In the genomic region with DNA sequence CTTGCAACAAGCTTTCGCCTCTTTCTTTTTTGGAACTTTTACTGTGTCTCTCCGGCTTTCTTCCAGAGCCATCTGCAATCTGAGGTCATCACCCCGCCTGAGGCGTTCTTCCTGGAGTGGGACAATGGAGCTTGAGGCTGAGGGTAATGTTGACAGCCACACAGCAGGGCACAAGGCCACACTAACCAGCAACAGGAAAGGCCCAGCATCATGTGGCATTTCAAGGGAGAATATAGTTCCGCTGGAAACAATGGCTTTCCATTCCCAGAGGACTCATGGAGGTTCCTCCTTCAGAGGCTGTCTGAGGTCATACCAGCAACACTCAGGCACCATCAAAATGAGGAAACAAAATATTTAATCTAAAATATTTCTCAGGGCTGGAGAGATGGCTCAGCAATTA, we compare ENCODE assay signal across 9 mouse cellular contexts. TPM values are rescaled to one million over a fixed set of nuclear protein-coding genes. Genes with fewer than 3 reads are reported as not detected.
DNase-seq lines count a peak whose midpoint lies in the region; ATAC-seq lines count a peak whose summit lies in the region.
"Had no signal": no experiment of that assay in that cellular context is flagged by ENCODE, and none has a peak within 500 bp of the region (broad histone marks: within the 10 kb centered on the region; RNA-seq: fewer than 3 reads in every experiment).

No protein-coding gene starts in this region.

- no peaks in the 10 kb centered on the region for H3K27me3 ChIP-seq in heart, embryonic 11.5 days (ENCODE audit: control insufficient read depth, insufficient read depth, low read length)
- no peaks in the 10 kb centered on the region for H3K27me3 ChIP-seq in lung, embryonic 16.5 days (ENCODE audit: control insufficient read depth, insufficient read depth, low read depth, low read length)
- no peaks in the 10 kb centered on the region for H3K27me3 ChIP-seq in hindbrain, embryonic 14.5 days (ENCODE audit: control insufficient read depth, insufficient read depth, low read length)
- H3K27me3 ChIP-seq: stomach, embryonic 15.5 days had no signal

- intact Hi-C loops in heart, postnatal 10 days (cut with DNase I), result loop anchor here (5.0 kb wide), 2 partner anchors 44 to 84 kb away; a partner anchor contains a TSS

- ATAC-seq in heart, embryonic 11.5 days (replicated peaks; ENCODE audit: insufficient number of reproducible peaks, low FRiP score, low TSS enrichment), result no peak
- peak; percentile 80 for ATAC-seq in lung, embryonic 16.5 days (ENCODE audit: low read depth)
- ATAC-seq in hindbrain, embryonic 14.5 days (ENCODE audit: low FRiP score), result no peak

- no peak overlapping the region for H3K27ac ChIP-seq in heart, embryonic 11.5 days (ENCODE audit: low read depth, low read length)
- H3K27ac ChIP-seq in lung, embryonic 16.5 days (ENCODE audit: low read length), result peak overlapping the region; percentile 63
- no peak overlapping the region for H3K27ac ChIP-seq in hindbrain, embryonic 14.5 days
- H3K27ac ChIP-seq: stomach, embryonic 15.5 days had no signal

- no peaks in the 10 kb centered on the region; the same call in 1 of the 2 replicates for H3K36me3 ChIP-seq in heart, embryonic 11.5 days (ENCODE audit: control insufficient read depth, insufficient read depth, low read length)
- peaks cover 5% of the 10 kb centered on the region; the same call in 1 of the 2 replicates for H3K36me3 ChIP-seq in lung, embryonic 16.5 days (ENCODE audit: control insufficient read depth, insufficient read depth, low read length)
- peaks cover 31% of the 10 kb centered on the region for H3K36me3 ChIP-seq in hindbrain, embryonic 14.5 days (replicated peaks; ENCODE audit: control insufficient read depth, insufficient read depth)

- no peaks in the 10 kb centered on the region for H3K9me3 ChIP-seq in heart, embryonic 11.5 days (replicated peaks; ENCODE audit: control insufficient read depth, low read length)
- H3K9me3 ChIP-seq in lung, embryonic 16.5 days (ENCODE audit: control insufficient read depth, low read length), result no peaks in the 10 kb centered on the region
- H3K9me3 ChIP-seq in hindbrain, embryonic 14.5 days (ENCODE audit: control insufficient read depth, low read length), result no peaks in the 10 kb centered on the region
- H3K9me3 ChIP-seq: stomach, embryonic 15.5 days had no signal

- no peak overlapping the region for H3K4me2 ChIP-seq in heart, embryonic 11.5 days
- no peak overlapping the region for H3K4me2 ChIP-seq in lung, embryonic 16.5 days (ENCODE audit: low read depth, low read length)
- H3K4me2 ChIP-seq in hindbrain, embryonic 14.5 days (replicated peaks), result no peak overlapping the region
- H3K4me2 ChIP-seq: stomach, embryonic 15.5 days had no signal

- no peak overlapping the region for H3K4me3 ChIP-seq in heart, embryonic 11.5 days (ENCODE audit: low read depth, low read length)
- no peak overlapping the region for H3K4me3 ChIP-seq in lung, embryonic 16.5 days (ENCODE audit: low read length)
- no peak overlapping the region for H3K4me3 ChIP-seq in hindbrain, embryonic 14.5 days (replicated peaks; ENCODE audit: low read length)
- H3K4me3 ChIP-seq: stomach, embryonic 15.5 days had no signal

- DNase-seq in heart, adult 11 months, result peak; percentile 99
- peak; percentile 34 to 44 for DNase-seq in adrenal gland, postnatal 36 days
- peak; percentile 56 to 61 for DNase-seq in heart, postnatal 10 days
- DNase-seq in cerebellum, postnatal 4 days (ENCODE audit: low spot score in 2 of 2), result no peak
- DNase-seq in hindbrain, embryonic 14.5 days (ENCODE audit: low spot score), result no peak
- no peak for DNase-seq in frontal cortex, postnatal 25 days (ENCODE audit: low spot score in 2 of 2)

- H3K9ac ChIP-seq in heart, embryonic 11.5 days (ENCODE audit: low read depth, low read length), result no peak overlapping the region
- no peak overlapping the region for H3K9ac ChIP-seq in lung, embryonic 16.5 days (ENCODE audit: low read length)
- H3K9ac ChIP-seq in hindbrain, embryonic 14.5 days, result no peak overlapping the region
- H3K9ac ChIP-seq: stomach, embryonic 15.5 days had no signal

- WGBS in heart, embryonic 11.5 days (ENCODE audit: insufficient replicate concordance), result 65% methylated on average over 5 of the region's 5 CpGs
- 66% methylated on average over 5 of the region's 5 CpGs for WGBS in lung, embryonic 16.5 days
- 68% methylated on average over 5 of the region's 5 CpGs for WGBS in hindbrain, embryonic 14.5 days

- 0 out of 2 replicates have a peak, but pooled peaks cover 6% of the 10 kb centered on the region for H3K4me1 ChIP-seq in heart, embryonic 11.5 days (ENCODE audit: control insufficient read depth, insufficient read depth, low read length)
- H3K4me1 ChIP-seq in lung, embryonic 16.5 days (replicated peaks; ENCODE audit: control insufficient read depth, insufficient read depth, low read length), result peaks cover 6% of the 10 kb centered on the region
- H3K4me1 ChIP-seq in hindbrain, embryonic 14.5 days (replicated peaks; ENCODE audit: control insufficient read depth, insufficient read depth, low read length), result peaks cover 6% of the 10 kb centered on the region; the same call in 1 of the 2 replicates
- H3K4me1 ChIP-seq: stomach, embryonic 15.5 days had no signal

RNA-seq across cellular contexts. Expression of a gene that starts 28.6 kb away (rescaled TPM):
- 13.3 and 14.5 TPM in 2 replicates for polyA plus RNA-seq in heart, embryonic 11.5 days (2014; fragmentation: Nextera tagmentation; extraction: Ambion mirVana)
- total RNA-seq in adrenal gland, postnatal 36 days (2021), result 10 to 100 TPM; 20.8 to 23.8 TPM
- 10 to 100 TPM; 10.2 to 10.3 TPM for total RNA-seq in heart, postnatal 10 days (2021)
- polyA plus RNA-seq in lung, embryonic 16.5 days (2015; fragmentation: Nextera tagmentation; extraction: Ambion mirVana), result 47.3 and 47.9 TPM in 2 replicates
- 26.5 and 37.4 TPM in 2 replicates for polyA plus RNA-seq in hindbrain, embryonic 14.5 days (2014; fragmentation: Nextera tagmentation; extraction: Ambion mirVana)

RNA-seq across cellular contexts. Expression of a gene that starts 39.4 kb away (rescaled TPM):
- 22.3 and 25.8 TPM in 2 replicates for polyA plus RNA-seq in heart, embryonic 11.5 days (2014; fragmentation: Nextera tagmentation; extraction: Ambion mirVana)
- total RNA-seq in adrenal gland, postnatal 36 days (2021), result 10 to 100 TPM; 14.0 to 19.4 TPM
- 10 to 100 TPM; 11.7 to 12.0 TPM for total RNA-seq in heart, postnatal 10 days (2021)
- polyA plus RNA-seq in lung, embryonic 16.5 days (2015; fragmentation: Nextera tagmentation; extraction: Ambion mirVana), result 59.6 and 61.8 TPM in 2 replicates
- polyA plus RNA-seq in hindbrain, embryonic 14.5 days (2014; fragmentation: Nextera tagmentation; extraction: Ambion mirVana), result 57.9 and 61.6 TPM in 2 replicates

RNA-seq across cellular contexts. Expression of a gene that starts 45.9 kb away (rescaled TPM):
- polyA plus RNA-seq in heart, embryonic 11.5 days (2014; fragmentation: Nextera tagmentation; extraction: Ambion mirVana), result 23.3 and 23.7 TPM in 2 replicates
- 10 to 100 TPM; 23.0 to 25.7 TPM for total RNA-seq in adrenal gland, postnatal 36 days (2021)
- 10 to 100 TPM; 36.5 to 37.4 TPM for total RNA-seq in heart, postnatal 10 days (2021)
- 24.4 and 28.7 TPM in 2 replicates for polyA plus RNA-seq in lung, embryonic 16.5 days (2015; fragmentation: Nextera tagmentation; extraction: Ambion mirVana)
- polyA plus RNA-seq in hindbrain, embryonic 14.5 days (2014; fragmentation: Nextera tagmentation; extraction: Ambion mirVana), result 65.6 and 80.9 TPM in 2 replicates

RNA-seq across cellular contexts. Expression of a gene that starts 48.3 kb away (rescaled TPM):
- polyA plus RNA-seq in heart, embryonic 11.5 days (2014; fragmentation: Nextera tagmentation; extraction: Ambion mirVana), result 57.6 and 58.4 TPM in 2 replicates
- 10 to 100 TPM in 1 of 2 experiments, 1 to 10 TPM in 1; 7.8 to 10.9 TPM for total RNA-seq in adrenal gland, postnatal 36 days (2021)
- total RNA-seq in heart, postnatal 10 days (2021), result 100 to 1,000 TPM; 112 to 142 TPM
- polyA plus RNA-seq in lung, embryonic 16.5 days (2015; fragmentation: Nextera tagmentation; extraction: Ambion mirVana), result 1,630 and 1,660 TPM in 2 replicates
- 52.4 and 56.6 TPM in 2 replicates for polyA plus RNA-seq in hindbrain, embryonic 14.5 days (2014; fragmentation: Nextera tagmentation; extraction: Ambion mirVana)

Comparison
In these comparisons a context has a peak if more than half of its experiments do, and no peak if none do; other contexts are left out.
1. DNase-seq: peak in heart, adult 11 months (single experiment), adrenal gland, postnatal 36 days (2 of 2) and heart, postnatal 10 days (2 of 2); none in cerebellum, postnatal 4 days (0 of 2), hindbrain, embryonic 14.5 days (single experiment) and frontal cortex, postnatal 25 days (0 of 2).